Mouse (Mus musculus): ENCODE results near the gene Folr1.

DNA sequence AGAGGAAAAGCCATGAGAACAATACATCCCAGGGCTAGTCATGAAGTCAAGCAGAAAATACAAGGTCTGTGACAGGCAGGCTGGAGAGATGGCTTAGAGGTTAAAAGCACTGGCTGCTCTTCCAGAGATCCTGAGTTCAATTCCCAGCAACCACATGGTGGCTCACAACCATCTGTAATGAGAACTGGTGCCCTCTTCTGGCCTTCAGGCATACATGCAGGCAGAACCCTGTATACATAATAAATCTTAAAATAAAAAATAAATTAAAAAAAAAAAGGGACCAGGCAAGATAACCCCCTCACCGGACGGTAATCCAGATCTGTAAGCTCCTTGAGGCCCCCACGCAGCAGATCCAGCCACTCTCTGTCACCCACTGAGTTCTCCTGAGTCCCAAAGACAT, 40.2 kb downstream of the Folr1 start:
- TF ChIP-seq CTCF (IDR thresholded peaks at IDR 0.05; ENCODE audit: low read depth) (peak; percentile 10; the same call in 1 of the 2 replicates), EP300 (IDR thresholded peaks at IDR 0.05; ENCODE audit: low read depth) (no peak)
